Mouse (Mus musculus) liver, embryonic 13.5 days (tissue): ENCODE measurements around the gene Thbs4. TPM values are rescaled to one million over a fixed set of nuclear protein-coding genes. Genes with fewer than 3 reads are reported as not detected.

Experiments
- polyA plus RNA-seq: library from polyadenylated mRNA; unstranded; fragments of >200 nt; fragmentation: Nextera tagmentation; extraction: Ambion mirVana; gene quantifications from 2 replicates; pipeline ENCODE4 v1.2.1, GENCODE M21; 2015

The Thbs4 gene
- polyA plus RNA-seq, 1 experiment from 2014 or later, result 0.30 TPM

Other genes starting within 250 kb of the Thbs4 start
- not detected in 2 replicates for gene Spz1, start 218.6 kb downstream of the Thbs4 start, polyA plus RNA-seq
- 14.7 and 20.2 TPM in 2 replicates for gene Serinc5, start 183.7 kb downstream of the Thbs4 start, polyA plus RNA-seq
- gene Mtx3, start 49.9 kb upstream of the Thbs4 start, polyA plus RNA-seq, result 0.83 and 0.85 TPM in 2 replicates